Mouse (Mus musculus) adrenal gland, postnatal 25 days (tissue): ENCODE measurements around the gene Traf3ip2. TPM values are rescaled to one million over a fixed set of nuclear protein-coding genes. Genes with fewer than 3 reads are reported as not detected.

ENCODE experiments used
- DNase-seq: peaks from one replicate; pipeline ENCODE4 v3.0.0; 2021; ENCODE audit warnings: mixed read lengths
- long read RNA-seq: library from polyadenylated mRNA; stranded (forward); transcript quantifications from one replicate; pipeline ENCODE4 v2.0.0, GENCODE M21; 2021
- total RNA-seq: library from RNA; stranded (reverse); gene quantifications from 2 replicates; pipeline ENCODE4 v1.2.3, GENCODE M21; 2021

Traf3ip2 gene
- 24.4 and 26.0 TPM in 2 replicates for total RNA-seq
- long read RNA-seq, partial matches to known transcripts = 2 of 5 reads
- long read RNA-seq, other reads (novel, unspliced or antisense) = 2 of 5 reads

GRCm38 (mm10) chr10:39612633-39612988, at the start of gene Traf3ip2:
TSS of gene Traf3ip2 (plus strand) at chr10:39612934.
- no peak for DNase-seq

- DNase-seq = no peak
These were observed 49.0 kb upstream of the Traf3ip2 start for GRCm38 (mm10) chr10:39563552-39564223.

GRCm38 (mm10) chr10:39566901-39567300, 45.8 kb upstream of the Traf3ip2 start:
- DNase-seq = no peak

GRCm38 (mm10) chr10:39568991-39569390, 43.7 kb upstream of the Traf3ip2 start:
- DNase-seq = no peak

- no peak for DNase-seq
These were observed 41.7 kb upstream of the Traf3ip2 start for GRCm38 (mm10) chr10:39571011-39571410.

GRCm38 (mm10) chr10:39572050-39572671, 40.6 kb upstream of the Traf3ip2 start:
- DNase-seq = no peak

GRCm38 (mm10) chr10:39572672-39573051, 40.1 kb upstream of the Traf3ip2 start:
- peak; percentile 18 for DNase-seq

GRCm38 (mm10) chr10:39576466-39576865, 36.3 kb upstream of the Traf3ip2 start:
- DNase-seq = no peak

GRCm38 (mm10) chr10:39580477-39580876, 32.3 kb upstream of the Traf3ip2 start:
- DNase-seq = no peak

GRCm38 (mm10) chr10:39582385-39582784, 30.3 kb upstream of the Traf3ip2 start:
- DNase-seq = no peak

GRCm38 (mm10) chr10:39583718-39584117, 29.0 kb upstream of the Traf3ip2 start:
- DNase-seq = no peak

- no peak for DNase-seq
These were observed 25.3 kb upstream of the Traf3ip2 start for GRCm38 (mm10) chr10:39587290-39587925.

GRCm38 (mm10) chr10:39587973-39588746, 24.6 kb upstream of the Traf3ip2 start:
- no peak for DNase-seq

GRCm38 (mm10) chr10:39589765-39590546, 22.8 kb upstream of the Traf3ip2 start:
- no peak for DNase-seq

GRCm38 (mm10) chr10:39590629-39591028, 22.1 kb upstream of the Traf3ip2 start:
- DNase-seq = no peak

- DNase-seq = no peak
These were observed 20.2 kb upstream of the Traf3ip2 start for GRCm38 (mm10) chr10:39592501-39592900.

GRCm38 (mm10) chr10:39594716-39595115, 18.0 kb upstream of the Traf3ip2 start:
- DNase-seq = no peak

- DNase-seq = no peak
These were observed 16.9 kb upstream of the Traf3ip2 start for GRCm38 (mm10) chr10:39595862-39596261.

- DNase-seq = no peak
These were observed 15.5 kb upstream of the Traf3ip2 start for GRCm38 (mm10) chr10:39597116-39597791.

- DNase-seq = no peak
These were observed 14.9 kb upstream of the Traf3ip2 start for GRCm38 (mm10) chr10:39597792-39598183.

- DNase-seq = no peak
These were observed 13.1 kb upstream of the Traf3ip2 start for GRCm38 (mm10) chr10:39599601-39600000.
